Mouse (Mus musculus) heart, adult 9 months (tissue): ENCODE measurements around the gene Kmo.

Source experiments
- DNase-seq, 2 experiments: peaks; one replicate each; pipeline ENCODE4 v3.0.0; 2022; ENCODE audit warnings: low spot score in 2 of 2

Kmo gene

DNA sequence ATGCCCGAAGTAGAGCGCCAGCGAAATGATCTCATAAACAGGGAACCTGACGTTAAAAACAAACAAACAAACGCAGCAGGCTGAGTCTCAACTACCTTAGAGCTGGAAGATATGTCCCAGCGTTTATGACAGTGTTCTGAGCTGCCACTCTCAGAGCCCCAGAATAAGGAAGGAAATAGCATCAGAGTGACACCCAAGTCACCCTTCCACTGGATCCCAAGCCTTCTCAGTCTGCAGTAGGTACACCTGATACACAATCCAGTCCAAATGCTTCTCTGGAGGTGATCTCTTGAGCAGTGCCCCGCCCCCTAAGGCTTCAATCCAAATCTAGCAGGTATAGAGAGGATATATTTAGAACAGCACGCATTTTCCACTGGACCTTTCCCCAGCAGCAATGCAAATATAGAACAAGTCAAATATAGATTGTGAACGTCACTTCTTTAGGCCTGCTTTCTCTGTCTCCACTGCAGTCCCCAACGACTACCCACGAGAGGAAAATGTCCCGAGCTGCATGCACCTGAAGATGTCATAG is 73.3 kb downstream of the Kmo start:
- DNase-seq = peak; percentile 11 to 18

DNA sequence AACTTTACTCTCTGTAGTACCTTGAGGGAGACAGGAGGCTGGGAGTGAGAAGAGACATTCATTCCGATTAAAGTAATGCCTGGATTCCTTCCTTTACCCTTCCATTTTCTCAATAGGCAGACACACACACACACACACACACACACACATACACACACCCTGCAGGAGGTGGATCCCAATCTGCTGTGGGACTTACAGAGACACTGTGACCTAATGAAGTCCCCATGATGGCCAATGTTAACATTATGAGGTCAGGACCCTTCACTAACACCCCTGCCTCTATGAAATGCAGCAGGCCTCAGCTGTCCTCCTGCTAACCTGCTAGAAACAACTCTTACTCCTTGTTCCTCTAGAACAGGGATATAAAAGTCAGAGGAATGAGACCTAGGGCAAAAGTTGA is 78.1 kb downstream of the Kmo start, which contains the start of gene Wdr64:
Gene Wdr64 (plus strand): TSS at position 301 of the 400 bp plus-strand sequence.
- DNase-seq = no peak

DNA sequence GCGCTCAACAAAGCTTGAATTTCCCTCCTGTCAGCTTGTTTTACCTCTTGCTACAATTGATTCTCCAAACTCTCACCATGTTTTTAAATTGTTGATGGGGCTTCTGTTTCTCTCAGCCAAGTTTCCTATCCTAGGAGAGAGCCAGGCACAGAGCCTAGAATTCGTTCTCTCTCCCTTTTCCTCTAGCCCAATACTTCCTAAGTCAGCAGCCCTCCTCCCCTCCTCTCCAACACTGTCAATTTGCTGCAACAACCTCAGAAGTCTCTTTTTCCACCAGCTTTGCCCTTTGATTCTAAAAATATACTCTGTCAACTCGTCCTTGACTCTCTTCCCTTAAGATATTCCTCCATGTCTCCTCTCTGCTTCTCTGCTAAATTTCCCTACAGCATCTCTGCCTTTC is 79.2 kb downstream of the Kmo start:
- DNase-seq = no peak

DNA sequence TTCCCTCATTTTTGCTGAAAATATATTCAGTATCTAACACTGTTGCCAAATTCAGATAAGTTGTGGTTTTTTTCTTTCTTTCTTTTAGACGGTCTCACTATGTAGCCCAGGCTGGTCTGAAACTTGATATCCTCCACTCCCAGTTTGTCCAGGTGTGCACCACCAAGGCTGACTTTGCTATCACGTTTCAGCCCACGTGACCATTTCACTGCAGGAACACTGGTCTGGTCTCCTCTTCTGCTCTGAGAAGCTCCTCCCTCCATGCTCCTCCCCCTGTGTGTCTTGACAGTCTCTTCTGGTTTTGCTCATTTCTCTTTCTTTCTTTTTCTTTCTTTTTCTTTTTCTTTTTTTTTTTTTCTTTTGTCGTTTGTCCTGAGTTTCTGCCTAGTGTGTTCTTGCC is 79.6 kb downstream of the Kmo start:
- DNase-seq = no peak

DNA sequence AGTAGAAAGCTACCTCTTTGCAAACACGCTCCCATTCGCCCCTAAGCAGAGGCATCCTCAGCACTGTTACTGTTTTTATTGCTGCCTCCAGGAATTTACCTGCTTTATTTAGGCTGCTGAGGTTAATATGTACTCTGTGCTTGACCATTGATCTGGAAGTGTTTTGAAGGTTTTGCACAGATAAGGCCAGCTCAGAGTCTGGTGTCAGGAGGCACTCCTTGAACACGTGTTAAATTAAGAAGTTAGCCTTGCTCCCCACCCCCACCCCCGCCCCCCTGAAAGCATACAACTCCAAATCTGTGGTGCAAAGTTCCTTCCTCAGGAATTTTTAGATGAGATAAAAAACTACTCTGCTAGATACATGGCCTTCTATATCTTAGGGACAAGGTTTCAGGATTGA is 81.0 kb downstream of the Kmo start:
- no peak for DNase-seq

DNA sequence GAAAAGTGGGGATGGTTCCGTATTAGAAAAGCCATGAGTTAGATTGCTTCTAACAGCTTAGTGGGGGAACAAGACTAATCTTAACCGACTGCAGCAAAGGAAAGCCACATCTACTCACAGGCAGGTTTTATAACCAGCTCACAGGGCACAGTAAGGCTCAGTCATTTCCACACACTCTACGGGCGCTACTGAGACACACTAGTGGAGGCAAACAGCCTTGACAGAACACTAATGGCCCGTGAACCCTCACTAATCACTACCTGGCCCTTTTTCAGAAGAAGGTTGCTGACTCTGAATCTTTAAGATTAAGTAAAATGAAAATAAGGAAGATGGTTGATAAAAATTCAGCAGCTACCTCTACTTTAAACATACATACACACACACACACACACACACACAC is 87.4 kb downstream of the Kmo start:
- DNase-seq = no peak

DNA sequence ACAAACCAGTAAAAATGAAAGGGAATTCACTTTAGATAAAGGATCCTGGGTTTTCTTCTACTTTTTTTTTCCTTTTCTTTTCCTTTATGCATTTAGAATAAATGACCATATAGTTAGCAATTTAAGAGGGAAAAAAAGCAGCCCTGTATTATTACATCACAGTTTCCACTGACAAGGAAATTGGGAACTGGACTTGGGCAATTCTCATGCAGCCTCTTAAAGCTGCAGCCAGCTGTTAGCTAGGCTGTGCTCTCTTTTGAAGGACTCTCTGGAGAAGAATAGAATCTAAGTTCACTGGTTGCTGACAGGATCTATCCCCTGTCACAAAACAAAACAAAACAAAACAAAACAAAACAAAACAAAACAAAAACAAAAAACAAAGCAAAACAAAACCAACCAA is 87.8 kb downstream of the Kmo start:
- peak in 1 of 2 experiments; percentile 8 for DNase-seq
